ENCODE assay signal across 11 mouse cellular contexts in the genomic region with DNA sequence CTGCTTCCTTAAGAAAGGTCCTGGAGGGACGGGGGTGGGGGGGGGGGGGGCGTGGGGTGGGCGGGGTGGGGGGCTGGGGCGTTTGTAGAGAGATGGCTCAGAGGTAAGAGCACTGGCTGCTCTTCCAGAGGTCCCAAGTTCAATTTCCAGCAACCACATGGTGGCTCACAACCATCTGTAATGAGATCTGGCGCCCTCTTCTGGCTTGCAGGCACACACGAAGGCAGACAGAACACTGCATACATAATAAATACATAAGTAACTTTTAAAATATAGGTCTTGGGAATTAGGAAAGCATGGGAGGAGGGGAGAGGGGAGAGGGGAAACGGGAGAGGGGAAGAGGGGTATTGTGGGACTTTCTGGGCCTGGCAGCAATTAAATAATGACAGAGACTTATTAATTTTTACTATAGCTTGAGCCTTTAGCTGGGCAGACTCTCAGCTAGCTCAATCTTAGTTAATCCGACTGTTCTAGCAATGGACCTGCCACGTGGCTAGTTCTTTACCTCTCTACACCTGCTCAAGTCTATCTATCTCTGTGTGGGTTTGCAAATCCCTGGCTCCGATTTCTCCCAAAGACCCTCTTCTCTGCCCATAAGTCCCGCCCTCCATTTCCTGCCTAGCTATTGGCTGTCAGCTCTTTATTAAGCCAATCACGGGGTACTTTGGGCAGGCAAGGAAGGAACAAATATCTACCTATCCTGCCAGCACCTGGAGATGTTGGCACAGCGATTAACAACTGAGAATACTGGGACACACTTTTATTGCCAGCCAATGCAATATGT.
DNase-seq lines count a peak whose midpoint lies in the region; ATAC-seq and TF ChIP-seq lines count a peak whose summit lies in the region.
"Had no signal": no experiment of that assay in that cellular context is flagged by ENCODE, and none has a peak within 500 bp of the region (broad histone marks: within the 10 kb centered on the region; RNA-seq: fewer than 3 reads in every experiment).

No protein-coding gene starts in this region.

- peak; percentile 63 for DNase-seq in CD4-positive, CD25-positive, alpha-beta regulatory T cell, adult 2 months (ENCODE audit: low read depth, low spot score)
- DNase-seq in hindbrain, postnatal 0 days (ENCODE audit: low spot score): peak; percentile 12
- no peak for DNase-seq in hindbrain, embryonic 10.5 days (ENCODE audit: low spot score)
- peak in 1 of 2 experiments; percentile 29 for DNase-seq in spleen, adult 2 months (ENCODE audit: low read depth in 1 of 2, low spot score in 2 of 2)
- no peak for DNase-seq in spleen, postnatal 14 days (ENCODE audit: low spot score in 2 of 2)
- DNase-seq in thymus, postnatal 36 days: peak; percentile 52 to 54
- DNase-seq in cerebellum, postnatal 25 days: no peak
- DNase-seq: embryo, embryonic 11 days; midbrain, embryonic 14.5 days had no signal

- H3K4me1 ChIP-seq in hindbrain, postnatal 0 days (ENCODE audit: insufficient read depth, low read length): no peaks in the 10 kb centered on the region
- no peaks in the 10 kb centered on the region for H3K4me1 ChIP-seq in hindbrain, embryonic 10.5 days (replicated peaks)
- peaks cover 18% of the 10 kb centered on the region for H3K4me1 ChIP-seq in spleen, adult 2 months (ENCODE audit: control insufficient read depth, insufficient read depth, insufficient read length)
- H3K4me1 ChIP-seq: limb, embryonic 15.5 days had no signal

- no peak for ATAC-seq in CD4-positive, CD25-positive, alpha-beta regulatory T cell, adult 4 months
- no peak for ATAC-seq in hindbrain, postnatal 0 days

- H3K27me3 ChIP-seq in hindbrain, postnatal 0 days (ENCODE audit: insufficient read depth, low read length): no peaks in the 10 kb centered on the region
- H3K27me3 ChIP-seq in hindbrain, embryonic 10.5 days (ENCODE audit: insufficient read depth, poor library complexity, severe bottlenecking): no peaks in the 10 kb centered on the region
- no peaks in the 10 kb centered on the region for H3K27me3 ChIP-seq in spleen, adult 2 months (ENCODE audit: control insufficient read depth, insufficient read depth, low read length)
- H3K27me3 ChIP-seq: limb, embryonic 15.5 days had no signal

- no peak for TF ChIP-seq POLR2A in spleen, adult 2 months (IDR thresholded peaks at IDR 0.05; ENCODE audit: low read depth, low read length)

- no peaks in the 10 kb centered on the region for H3K36me3 ChIP-seq in hindbrain, postnatal 0 days (ENCODE audit: insufficient read depth, low read length)
- no peaks in the 10 kb centered on the region for H3K36me3 ChIP-seq in hindbrain, embryonic 10.5 days
- no peaks in the 10 kb centered on the region for H3K36me3 ChIP-seq in spleen, adult 2 months (ENCODE audit: control insufficient read depth, insufficient read depth, low read length)
- H3K36me3 ChIP-seq: limb, embryonic 15.5 days had no signal

- no peak overlapping the region for H3K9ac ChIP-seq in hindbrain, postnatal 0 days (replicated peaks; ENCODE audit: low read length)
- H3K9ac ChIP-seq: limb, embryonic 15.5 days had no signal

- H3K4me2 ChIP-seq in hindbrain, postnatal 0 days (ENCODE audit: low read depth, low read length): no peak overlapping the region
- H3K4me2 ChIP-seq: limb, embryonic 15.5 days had no signal

- H3K27ac ChIP-seq in hindbrain, postnatal 0 days: no peak overlapping the region
- no peak overlapping the region for H3K27ac ChIP-seq in hindbrain, embryonic 10.5 days
- no peak overlapping the region for H3K27ac ChIP-seq in spleen, adult 2 months (ENCODE audit: insufficient read depth, low read length)
- H3K27ac ChIP-seq: limb, embryonic 15.5 days had no signal

- peak; percentile 36 for TF ChIP-seq CTCF in hindbrain, postnatal 0 days (IDR thresholded peaks at IDR 0.05; ENCODE audit: low read depth)
- peak; percentile 6; the same call in 1 of the 2 replicates for TF ChIP-seq CTCF in spleen, adult 2 months (IDR thresholded peaks at IDR 0.05; ENCODE audit: extremely low read depth, insufficient read depth, insufficient read length, insufficient replicate concordance)

- 44% methylated on average over 11 of the region's 13 CpGs for WGBS in hindbrain, postnatal 0 days
- 34% methylated on average over 13 of the region's 13 CpGs for WGBS in hindbrain, embryonic 10.5 days
- WGBS in spleen, adult 2 months: 72% methylated on average over 11 of the region's 13 CpGs

- H3K4me3 ChIP-seq in hindbrain, postnatal 0 days (ENCODE audit: low read length): no peak overlapping the region
- H3K4me3 ChIP-seq in hindbrain, embryonic 10.5 days: no peak overlapping the region
- no peak overlapping the region for H3K4me3 ChIP-seq in spleen, adult 2 months (ENCODE audit: extremely low read depth, insufficient read depth, insufficient read length)
- H3K4me3 ChIP-seq: limb, embryonic 15.5 days had no signal

- no peaks in the 10 kb centered on the region for H3K9me3 ChIP-seq in hindbrain, postnatal 0 days (ENCODE audit: low read length)
- H3K9me3 ChIP-seq in hindbrain, embryonic 10.5 days: no peaks in the 10 kb centered on the region
- H3K9me3 ChIP-seq: limb, embryonic 15.5 days had no signal

Comparison
In these comparisons a context has a peak if more than half of its experiments do, and no peak if none do; other contexts are left out.
1. DNase-seq: peak in CD4-positive, CD25-positive, alpha-beta regulatory T cell, adult 2 months (single experiment), hindbrain, postnatal 0 days (single experiment) and thymus, postnatal 36 days (2 of 2); none in hindbrain, embryonic 10.5 days (single experiment), spleen, postnatal 14 days (0 of 2) and cerebellum, postnatal 25 days (0 of 2).